Mouse (Mus musculus) kidney, postnatal 10 days (tissue): Measurements from ENCODE around the gene Khnyn.

ENCODE experiments used
- DNase-seq: peaks from one replicate; pipeline ENCODE4 v3.0.0; 2021; ENCODE audit warnings: mixed read lengths

Gene Khnyn

DNA sequence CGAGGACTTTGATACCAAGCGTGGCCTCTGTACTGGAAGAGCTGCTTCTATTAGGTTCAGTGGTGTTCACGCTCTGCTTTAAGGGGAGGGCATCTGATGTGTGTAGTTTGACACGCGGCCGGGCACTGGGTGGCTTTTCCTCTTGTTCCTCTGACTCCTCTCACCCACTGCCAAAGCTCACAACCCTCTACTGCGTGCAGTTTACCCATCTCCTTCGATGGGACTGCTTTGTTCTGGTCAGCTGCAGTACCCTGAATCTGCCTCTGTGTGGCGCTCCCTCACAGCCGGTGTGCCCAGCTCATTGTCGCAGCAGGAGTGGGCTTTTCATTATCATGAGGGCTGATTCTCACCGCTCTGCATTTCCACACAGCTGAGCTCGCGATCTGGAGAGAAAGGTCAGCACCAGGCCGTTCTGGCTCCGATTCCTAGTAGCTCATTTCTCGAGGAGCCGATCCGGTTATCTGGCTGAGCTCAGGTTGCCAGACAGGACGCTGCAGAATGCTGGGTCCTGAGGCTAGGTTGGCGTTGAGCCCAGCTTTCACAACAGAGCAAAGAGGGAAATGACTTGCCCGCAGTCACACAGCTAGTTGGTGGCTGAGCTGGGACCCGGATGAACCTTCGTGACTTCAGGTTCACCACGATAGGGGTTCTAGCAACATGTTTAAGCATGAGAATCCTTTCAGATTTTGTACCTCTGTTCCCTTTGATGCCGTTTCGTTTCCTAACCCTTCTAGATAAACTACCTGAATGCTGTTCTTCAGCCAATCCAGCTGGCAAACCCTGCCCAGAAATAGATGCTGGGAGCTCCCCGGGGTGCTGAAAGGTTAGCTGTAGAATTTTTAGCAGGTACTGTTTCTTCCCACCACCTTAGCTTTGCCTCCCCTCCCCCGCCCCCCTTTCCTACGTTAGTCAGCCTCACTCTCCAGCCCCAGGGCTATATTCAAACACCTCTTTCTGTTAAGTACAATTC, 10.7 kb upstream of the Khnyn start:
- peak; percentile 86 for DNase-seq

DNA sequence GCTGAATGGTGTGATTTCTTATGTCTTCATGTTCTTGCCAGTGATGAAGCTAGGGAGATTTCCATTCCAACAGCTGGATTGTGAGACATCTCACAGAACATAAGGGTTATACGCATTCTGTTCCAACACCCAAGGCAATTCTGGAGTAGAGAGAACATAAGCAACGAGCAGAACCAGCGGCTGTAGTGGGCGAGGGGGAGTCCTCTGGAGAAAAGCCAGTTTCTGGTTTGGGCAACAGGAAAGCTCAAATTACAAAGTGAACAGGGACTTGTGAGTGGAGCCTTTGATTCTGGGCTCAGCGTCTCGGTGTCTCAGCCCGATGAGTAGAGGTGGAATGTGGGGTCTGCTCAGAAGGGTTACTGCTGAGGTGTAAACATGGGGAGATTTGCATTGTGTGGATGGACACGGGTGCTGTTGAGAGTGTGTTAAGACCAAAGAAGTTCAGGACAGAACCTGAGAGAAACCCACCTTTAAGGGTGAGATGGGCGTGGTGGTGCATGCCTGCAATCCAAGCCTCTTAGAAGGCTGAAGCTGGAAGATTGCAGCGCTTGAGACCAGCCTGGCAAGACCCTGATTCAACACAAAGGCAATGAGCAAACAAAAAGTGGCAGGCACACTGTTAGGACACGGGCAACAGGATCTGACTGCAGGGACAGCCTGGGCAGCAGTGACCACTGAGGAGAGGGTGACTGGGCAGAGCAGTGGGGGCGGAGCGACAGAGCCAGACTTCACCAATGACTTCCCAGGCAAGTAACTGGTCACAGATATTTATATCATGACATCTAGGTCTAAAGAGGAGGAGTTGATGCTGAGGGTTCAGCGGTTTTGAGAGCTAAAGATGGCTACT, 7.1 kb upstream of the Khnyn start:
- no peak for DNase-seq

DNA sequence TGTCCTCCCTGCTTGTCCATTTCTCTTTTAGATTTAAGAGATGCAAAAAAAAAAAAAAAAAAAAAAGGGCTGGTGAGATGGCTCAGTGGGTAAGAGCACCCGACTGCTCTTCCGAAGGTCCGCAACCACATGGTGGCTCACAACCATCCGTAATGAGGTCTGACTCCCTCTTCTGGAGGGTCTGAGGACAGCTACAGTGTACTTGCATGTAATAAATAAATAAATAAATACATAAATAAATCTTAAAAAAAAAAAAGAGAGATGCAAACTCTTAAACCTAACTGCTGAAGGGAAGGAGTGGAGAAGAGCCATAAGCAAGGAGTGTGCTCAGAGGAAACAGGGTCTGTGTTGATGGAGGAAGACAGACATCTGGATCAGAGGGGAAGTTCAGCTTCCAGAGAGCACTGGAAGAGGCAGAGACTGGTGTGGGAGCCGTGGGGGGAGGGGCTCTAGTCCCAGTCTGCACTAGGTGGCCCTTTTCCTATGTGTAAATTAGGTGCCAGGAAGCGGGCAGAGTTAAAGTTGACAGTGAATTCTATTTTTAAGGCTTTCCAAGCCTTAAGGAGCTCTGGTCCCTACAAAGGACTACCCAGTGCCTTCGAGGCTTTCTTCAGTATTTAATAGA, 6.3 kb upstream of the Khnyn start:
- DNase-seq, result no peak

DNA sequence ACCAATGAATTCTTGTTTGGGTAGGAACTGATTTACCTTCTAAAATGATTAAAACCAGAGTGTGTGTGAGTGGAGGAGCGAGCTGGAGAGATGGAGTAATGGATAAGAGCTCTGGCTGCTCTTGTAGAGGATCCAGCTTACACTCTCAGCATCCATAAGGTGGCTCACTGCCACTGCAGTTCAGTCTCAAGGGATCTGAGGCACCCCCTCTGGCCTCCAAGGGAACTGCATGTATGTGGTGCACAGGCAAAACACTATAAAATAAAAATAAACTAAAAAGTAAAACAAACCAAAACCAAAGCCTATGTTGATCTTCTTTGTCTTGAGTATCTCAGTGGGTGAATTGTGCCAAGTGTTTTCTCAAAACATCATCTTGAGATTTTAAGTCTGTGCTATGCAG, 5.1 kb upstream of the Khnyn start:
- DNase-seq, result peak; percentile 92

DNA sequence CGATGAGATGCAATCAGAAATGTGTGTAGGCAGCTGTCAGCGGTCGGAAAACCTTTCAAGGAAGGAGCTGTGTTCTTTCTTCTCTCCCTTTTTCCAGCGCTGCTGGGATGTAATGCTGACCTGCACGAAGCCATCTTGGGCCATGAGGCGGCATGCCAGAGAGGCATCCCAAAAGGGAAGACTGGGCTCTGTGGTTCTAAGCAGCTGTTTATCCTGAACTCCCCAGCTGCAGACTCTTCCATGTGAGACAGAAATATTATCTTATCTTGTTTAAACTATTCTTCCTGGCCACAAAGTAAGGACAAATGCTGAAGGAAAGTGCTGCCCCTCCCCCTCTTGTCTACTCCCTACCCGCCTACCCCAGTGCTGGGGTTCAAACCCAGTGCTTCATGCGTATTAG, 3.8 kb upstream of the Khnyn start:
- DNase-seq, result no peak

DNA sequence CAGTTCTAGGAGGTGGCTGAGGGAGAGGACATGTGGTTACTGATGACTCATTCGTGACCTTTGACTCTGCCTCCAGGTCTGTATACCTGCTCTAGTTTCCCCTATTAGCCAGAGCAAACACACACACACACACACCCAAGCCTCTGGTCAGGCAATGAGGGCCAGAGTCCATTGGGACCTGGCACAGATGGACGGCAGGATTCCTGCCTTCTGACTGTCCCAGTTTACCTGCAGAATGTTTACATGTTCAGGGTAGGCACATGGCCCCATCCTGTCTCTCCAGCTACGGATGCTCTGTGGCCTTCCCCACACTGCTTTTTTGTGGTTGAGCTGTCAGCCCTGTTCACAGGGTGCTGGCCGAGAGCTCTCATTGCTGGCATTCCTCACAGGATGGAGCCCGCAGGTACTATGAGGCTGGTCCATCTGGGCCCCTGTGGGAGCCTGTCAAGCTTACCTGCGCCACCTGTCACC, 2.5 kb upstream of the Khnyn start:
- DNase-seq, result no peak

DNA sequence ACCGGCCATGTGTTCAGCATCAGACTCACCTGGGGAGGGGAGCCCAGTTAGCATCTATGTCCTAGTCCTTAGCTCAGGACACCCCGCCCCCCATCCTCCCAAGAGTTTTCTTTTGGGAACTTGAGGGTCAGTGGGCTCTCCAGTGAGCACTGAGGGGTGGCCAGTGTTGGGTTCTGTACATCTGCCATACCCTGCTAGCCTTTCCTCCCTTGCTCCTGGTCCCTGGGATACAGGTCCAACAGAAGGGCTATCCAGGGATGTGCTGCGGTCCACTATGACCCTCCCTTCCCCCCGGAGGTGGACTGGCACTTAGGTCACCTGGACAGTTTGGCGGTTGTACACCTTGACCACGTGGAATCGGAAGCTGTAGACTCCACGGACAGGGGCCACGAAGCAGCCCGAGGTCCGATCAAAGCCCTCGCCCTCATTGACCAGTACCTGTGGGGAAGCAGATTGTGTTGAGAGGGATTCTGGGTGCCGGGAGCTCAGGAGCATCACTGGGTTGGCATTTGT, 1.5 kb upstream of the Khnyn start:
- no peak for DNase-seq

DNA sequence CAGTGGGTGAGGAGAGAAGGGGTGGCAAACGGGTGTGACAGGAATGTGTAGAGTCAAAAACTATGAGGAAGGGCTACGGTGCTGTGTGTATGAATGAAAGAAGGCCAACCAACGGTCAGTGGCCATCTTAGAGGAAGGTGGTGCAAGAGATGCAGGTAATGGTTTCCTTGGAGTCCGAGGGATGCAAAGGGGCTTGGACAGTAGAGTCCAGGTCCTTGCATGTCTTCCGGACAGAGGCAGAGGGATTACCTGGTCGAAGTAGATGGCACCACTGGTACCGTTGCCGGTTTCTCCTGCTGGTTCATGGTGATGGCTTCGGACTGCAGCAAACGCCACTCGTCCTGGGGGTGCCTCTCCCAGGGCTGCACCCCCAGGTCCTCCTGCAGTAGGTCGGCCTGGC, 1.1 kb upstream of the Khnyn start:
- DNase-seq, result no peak

DNA sequence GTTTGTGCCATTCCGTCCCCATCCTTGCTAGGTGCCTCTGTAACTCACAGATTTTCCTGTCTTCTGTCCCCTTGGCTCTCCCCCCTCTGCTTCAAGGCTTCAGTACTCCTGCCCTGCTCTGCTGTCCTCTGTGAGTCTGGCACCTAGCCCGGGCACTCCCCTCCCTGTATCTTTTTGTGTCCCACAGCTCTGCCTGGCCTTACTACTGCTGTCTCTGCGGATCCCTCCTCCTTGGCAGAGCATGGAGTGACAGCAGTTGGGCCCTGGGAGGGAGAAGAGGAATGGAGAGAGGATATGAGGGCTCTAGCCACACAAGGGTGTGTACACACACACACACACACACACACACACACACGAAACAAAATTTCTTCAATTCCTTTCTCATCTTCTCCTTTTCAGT, 581 bp upstream of the Khnyn start, which contains the start of gene Cbln3:
Gene Cbln3 (minus strand): TSS at position 227 of the 400 bp plus-strand sequence.
- peak; percentile 86 for DNase-seq

DNA sequence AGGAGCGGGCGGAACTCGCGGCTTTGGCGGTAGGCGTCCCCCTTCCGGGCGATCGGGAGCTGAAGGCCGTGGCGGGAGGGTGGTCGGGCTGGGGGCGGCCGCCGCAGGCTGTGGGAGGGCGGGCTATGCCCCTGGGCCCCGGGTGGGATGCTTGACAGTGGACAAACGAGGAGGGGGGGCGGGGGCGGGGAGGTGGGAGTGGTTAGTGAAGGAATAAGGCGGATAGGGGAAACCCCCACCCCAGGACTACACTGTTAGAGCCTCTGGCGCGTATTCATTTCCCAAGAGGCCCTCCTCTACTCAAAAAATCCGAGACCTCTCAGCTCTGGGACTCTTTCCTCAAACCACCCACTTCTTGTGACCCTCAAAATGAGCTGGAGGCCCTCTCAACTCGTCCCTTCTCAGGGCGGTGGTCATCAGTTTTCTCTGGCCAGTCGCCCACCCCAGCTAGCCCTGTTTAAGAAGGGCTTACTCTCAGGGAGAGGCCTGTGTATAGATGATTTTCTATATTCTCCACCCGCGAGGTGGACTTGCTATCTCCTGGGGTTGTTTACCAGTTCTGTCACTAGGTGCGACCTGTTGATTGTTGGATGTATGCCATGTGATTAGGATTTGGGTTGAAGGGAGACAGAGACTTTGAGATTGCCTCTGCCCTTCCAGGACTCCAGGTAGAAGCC, 505 bp downstream of the Khnyn start:
- no peak for DNase-seq

DNA sequence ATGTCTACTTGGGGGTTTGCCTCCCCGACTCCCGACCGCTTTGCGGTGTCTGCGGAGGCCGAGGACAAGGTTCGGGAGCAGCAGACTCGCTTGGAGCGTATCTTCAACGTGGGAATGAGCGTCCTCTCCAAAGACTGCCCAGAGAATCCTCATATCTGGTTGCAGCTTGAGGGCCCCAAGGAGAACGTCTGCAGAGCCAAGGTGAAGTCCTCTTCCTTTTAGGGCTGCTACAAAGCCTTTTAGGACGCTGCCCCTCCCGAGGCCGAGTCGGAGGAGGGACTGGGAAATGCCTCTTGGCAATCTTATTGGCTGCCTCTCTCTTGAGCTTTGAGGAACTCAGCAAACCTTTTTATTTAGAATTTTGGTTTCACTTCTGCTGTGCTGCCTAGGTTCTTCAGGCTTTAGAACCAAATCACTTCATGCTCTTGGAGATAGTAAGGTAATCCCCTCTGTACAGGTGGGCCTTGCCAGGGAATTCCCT, 1.1 kb downstream of the Khnyn start:
- peak; percentile 72 for DNase-seq

DNA sequence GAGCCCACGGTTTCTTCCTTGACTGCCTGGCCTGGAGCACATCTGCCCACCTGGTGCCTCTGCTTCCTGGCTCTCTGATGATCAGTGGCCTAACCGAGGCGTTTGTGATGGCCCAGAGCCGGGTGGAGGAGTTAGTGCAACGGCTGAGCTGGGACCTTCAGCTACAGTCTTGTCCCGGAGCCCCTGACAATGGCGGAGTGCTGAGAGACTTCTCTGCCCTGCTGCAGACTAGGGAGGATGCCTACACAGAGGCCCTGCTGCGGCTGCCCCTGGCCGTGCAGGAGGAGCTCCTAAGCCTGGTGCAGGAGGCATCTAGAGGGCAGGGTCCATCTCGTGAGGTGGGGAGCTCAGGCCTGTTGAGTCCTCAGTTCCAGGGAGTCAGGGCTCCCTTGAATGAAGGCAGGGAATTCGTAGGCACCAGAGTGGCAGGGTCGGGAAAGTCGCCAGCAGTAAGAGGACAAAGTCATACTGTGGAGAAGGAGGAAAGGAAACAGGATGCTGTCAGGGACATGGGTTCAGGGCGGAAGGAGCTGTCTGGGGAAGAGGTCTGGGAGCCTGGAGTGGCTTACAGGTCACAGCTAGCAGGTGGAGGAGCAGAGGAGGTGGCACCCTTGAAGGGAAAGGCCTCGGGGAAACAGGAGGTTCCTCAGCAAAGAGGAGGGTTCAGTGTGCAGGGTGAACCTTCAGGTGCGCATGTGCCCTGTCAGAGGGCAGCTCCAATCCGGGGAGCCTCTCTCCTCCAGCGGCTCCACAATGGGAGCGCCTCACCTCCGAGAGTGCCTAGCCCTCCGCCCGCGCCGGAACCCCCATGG, 2.0 kb downstream of the Khnyn start:
- DNase-seq, result no peak

DNA sequence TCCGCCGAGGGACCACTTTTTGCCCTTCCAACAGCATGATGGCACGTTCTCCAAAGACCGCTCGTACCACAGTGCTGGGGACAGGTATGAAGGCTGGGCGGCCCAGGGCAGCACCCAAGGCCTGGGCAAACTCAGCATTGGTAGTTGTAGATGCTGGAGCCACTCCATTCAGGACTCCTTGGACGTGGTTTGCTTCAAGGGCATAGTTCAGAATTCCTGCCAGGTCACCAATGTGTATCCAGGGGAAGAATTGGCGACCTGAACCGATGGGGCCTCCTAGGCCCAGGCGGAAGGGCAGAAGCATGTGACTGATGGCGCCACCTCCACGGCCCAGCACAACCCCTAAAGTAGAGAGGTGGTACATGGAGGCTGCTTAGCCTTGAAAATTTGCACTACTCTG, 12.9 kb downstream of the Khnyn start:
- DNase-seq, result no peak

DNA sequence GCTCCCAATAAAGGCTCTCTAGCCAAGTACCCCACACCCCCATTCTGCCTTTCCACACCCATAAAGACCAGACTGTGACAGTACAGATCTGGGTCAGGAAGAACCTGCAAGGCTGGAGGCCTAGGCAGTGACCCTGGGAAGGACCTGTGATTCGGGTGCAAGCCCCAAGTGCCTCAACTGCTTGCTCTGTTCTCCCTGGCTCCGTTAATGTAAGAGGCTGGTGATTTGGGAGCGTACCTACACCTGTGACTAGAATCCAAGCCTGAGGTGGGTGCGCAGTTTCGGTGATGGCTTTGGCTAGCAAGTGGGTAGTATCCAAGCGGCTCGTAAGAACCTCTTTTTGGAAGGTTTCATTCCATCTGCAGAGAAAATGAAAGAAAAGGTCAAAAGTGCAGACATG, 14.2 kb downstream of the Khnyn start:
- DNase-seq, result no peak

DNA sequence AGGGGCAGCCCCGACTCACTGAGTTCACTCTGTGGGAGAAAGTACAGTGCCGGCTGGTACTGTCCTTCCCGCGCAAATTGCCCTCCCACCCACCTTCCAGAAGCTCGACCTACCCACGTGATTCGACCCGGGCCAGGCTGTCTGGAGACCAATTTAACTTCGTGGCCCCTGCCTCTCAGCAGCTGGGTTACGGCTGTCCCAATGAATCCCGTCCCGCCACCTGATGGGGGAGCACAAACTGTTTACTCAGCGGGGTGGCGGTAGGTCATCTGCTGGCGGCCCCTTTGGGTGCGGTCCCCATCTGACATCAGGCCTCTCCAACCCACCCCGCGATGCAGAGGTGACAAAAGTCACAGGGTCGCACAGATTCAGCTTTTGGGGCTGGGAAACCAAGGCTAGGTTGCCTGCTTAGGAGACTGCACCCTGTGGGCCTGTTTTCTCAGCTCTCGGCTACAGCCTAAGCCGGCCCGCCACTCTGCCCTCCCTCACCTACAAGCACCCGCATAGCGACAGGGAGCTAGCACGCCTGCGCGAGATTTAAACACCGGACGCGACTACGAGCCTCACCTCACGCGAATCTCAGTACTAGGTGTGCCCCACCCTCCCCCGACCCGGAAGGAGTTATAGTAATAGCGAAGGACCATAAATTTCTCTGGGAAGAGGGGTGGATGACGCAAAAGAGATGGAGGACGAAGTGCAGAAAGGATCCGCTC, 15.1 kb downstream of the Khnyn start, which contains the start of gene Sdr39u1:
Gene Sdr39u1 (minus strand): TSS at position 593 of the 713 bp plus-strand sequence.
- peak; percentile 92 for DNase-seq

DNA sequence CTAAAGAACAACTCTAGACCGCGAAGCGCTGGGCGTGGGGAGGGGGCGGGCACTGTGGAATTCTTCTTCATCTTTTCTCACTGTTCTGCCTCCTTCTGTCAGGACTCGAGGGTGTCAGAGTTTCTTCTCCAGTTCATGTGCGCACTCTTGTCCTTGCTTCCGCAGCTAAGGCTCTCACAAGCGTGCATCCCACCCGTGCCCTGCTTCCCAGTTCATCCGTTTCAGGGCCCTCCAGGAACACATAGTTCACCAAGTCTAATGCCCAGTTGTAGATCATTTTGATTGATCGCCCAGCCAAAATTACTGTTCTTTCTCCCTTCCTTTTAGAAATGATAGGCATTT, 15.6 kb downstream of the Khnyn start:
- no peak for DNase-seq

DNA sequence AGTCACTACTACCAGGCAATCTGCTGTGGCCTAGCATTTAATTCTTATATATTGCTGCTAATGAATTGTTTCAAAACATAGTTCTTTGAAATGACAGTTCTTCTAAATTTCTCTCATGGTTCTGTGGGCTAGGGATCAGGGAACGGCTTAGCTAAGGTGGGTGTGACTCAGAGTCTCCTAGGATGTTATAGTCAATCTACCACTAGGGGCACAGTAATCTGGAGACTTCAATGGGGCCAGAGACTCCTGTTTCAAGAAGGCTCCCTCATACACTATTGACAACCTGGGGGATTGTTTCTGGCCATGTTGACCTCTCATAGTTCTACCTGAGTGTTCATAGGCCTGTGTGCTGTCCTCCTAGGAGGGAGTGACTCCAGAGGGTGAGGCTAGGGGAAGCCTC, 20.8 kb downstream of the Khnyn start:
- no peak for DNase-seq

DNA sequence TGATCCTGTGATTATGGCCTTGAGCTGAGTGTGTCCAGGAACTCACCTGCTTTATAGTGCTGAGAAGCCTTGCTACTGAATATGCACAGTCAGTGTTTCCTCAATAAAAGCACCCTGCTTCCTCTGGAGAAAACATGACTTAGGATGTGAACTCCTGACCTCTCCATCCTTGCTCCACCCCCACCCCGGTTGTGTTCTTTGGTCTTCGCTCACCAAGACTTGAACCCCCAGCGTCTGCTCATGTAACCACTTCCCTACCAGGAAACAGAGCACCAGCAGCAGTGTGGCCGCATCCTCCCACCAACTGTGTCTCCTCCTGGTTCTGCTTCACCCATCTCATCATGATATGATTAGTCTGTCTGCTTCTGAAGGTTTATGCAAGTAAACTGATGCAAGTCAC, 28.7 kb downstream of the Khnyn start:
- no peak for DNase-seq

DNA sequence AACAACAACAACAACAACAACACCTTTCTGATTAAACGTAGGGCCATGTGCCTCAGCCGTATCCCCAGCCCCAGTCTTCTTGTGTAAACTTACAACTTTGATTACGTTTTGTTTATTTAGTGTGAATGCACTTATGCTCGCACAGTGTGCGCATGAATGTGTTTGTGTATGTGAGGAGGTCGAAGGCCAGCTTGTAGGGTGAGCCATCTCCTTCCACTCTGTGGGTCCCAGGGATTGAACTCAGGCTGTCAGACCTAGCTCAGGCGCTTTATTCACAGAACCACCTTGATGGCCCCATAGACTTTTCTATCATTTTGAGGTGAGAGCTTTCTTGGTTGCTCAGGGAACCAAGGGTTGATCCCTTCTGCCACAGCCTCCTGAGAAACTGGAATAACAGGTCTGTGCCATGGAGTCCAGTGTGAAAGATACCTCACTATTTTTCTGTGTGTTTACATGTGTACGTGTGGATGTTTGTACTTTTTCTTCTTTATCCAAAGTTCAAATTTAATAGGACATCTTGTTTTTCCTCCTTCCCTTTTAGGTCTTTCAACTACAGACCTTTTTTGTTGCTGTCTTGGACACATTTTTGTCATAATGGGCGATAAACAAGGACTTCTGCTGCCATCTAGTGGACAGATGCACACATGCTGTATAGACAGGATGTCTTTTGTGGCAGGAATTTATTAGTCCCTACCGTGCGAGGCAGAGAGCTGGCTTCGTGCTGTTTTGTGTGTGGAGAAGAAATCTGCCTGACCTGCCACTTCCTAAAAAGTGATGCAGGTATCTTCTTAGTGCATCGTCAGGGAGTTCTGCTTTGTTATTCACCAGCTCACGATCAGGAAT, 33.7 kb downstream of the Khnyn start:
- peak; percentile 88 for DNase-seq
